Mouse (Mus musculus) midbrain, embryonic 14.5 days (tissue): ENCODE data around the gene Tmem259. TPM values are rescaled to one million over a fixed set of nuclear protein-coding genes. Genes with fewer than 3 reads are reported as not detected.

Source experiments
- ATAC-seq: fragments of 200-750 bp; cut with Nextera tagmentation; 2 replicates; pipeline ENCODE4 v1.8.0; 2017; ENCODE audit warnings: moderate number of reproducible peaks, moderate library complexity; ENCODE audit not compliant: low FRiP score, low TSS enrichment
- DNase-seq: peaks from one replicate; pipeline ENCODE4 v3.0.0-alpha.2; 2015
- H3K27ac ChIP-seq: fragments of 300-500 bp; sonication (generic); replicated peaks from 2 replicates; pipeline ENCODE4 v1.5.1; 2014; ENCODE audit warnings: mild to moderate bottlenecking, low read depth, low read length, moderate library complexity
- H3K27me3 ChIP-seq: fragments of 300-500 bp; sonication (generic); 2 replicates; pipeline ENCODE4 v1.6.1; 2014; ENCODE audit warnings: low read length, control low read depth, mixed read lengths; ENCODE audit not compliant: control insufficient read depth, insufficient read depth
- H3K36me3 ChIP-seq: fragments of 300-500 bp; sonication (generic); 2 replicates; pipeline ENCODE4 v1.6.1; 2014; ENCODE audit warnings: low read length, control low read depth; ENCODE audit not compliant: control insufficient read depth, insufficient read depth
- H3K4me1 ChIP-seq: fragments of 300-500 bp; sonication (generic); 2 replicates; pipeline ENCODE4 v1.6.1; 2014; ENCODE audit warnings: mild to moderate bottlenecking, antibody characterized with exemption, low read length, control low read depth; ENCODE audit not compliant: control insufficient read depth, insufficient read depth
- H3K4me2 ChIP-seq: fragments of 300-500 bp; sonication (generic); 2 replicates; pipeline ENCODE4 v1.6.1; 2014; ENCODE audit warnings: mild to moderate bottlenecking, low read length, moderate library complexity
- H3K4me3 ChIP-seq: fragments of 300-500 bp; sonication (generic); replicated peaks from 2 replicates; pipeline ENCODE4 v1.5.1; 2014; ENCODE audit warnings: low read depth, low read length
- H3K9ac ChIP-seq: fragments of 300-500 bp; sonication (generic); replicated peaks from 2 replicates; pipeline ENCODE4 v1.6.1; 2014; ENCODE audit warnings: mild to moderate bottlenecking, low read length, moderate library complexity
- H3K9me3 ChIP-seq: fragments of 300-500 bp; sonication (generic); 2 replicates; pipeline ENCODE4 v1.6.1; 2016; ENCODE audit warnings: low read length, control low read depth, mixed read lengths; ENCODE audit not compliant: control insufficient read depth
- WGBS: fragments of 180-500 bp; shearing (Covaris S2); extraction: QIAGEN DNeasy Blood & Tissue Kit; methylation state at CpG from one replicate; pipeline ENCODE4 v1.1.7; 2014; 5-methylcytosine and 5-hydroxymethylcytosine counted together
- polyA plus RNA-seq: library from polyadenylated mRNA; unstranded; fragments of >200 nt; fragmentation: Nextera tagmentation; extraction: Ambion mirVana; gene quantifications from 2 replicates; pipeline ENCODE4 v1.2.1, GENCODE M21; 2014

The Tmem259 gene
- polyA plus RNA-seq: 20.7 and 28.4 TPM in 2 replicates

- no peaks in the 10 kb centered on the region for H3K9me3 ChIP-seq
- peak; percentile 81 for ATAC-seq
- peak within 1 kb of the TSS; percentile 80 for H3K9ac ChIP-seq
- H3K27ac ChIP-seq: peak within 1 kb of the TSS; percentile 92
- peak within 1 kb of the TSS; percentile 63 for H3K4me3 ChIP-seq
- under 1% methylated on average over 48 of the region's 49 CpGs for WGBS
- peaks cover 18% of the 10 kb centered on the region for H3K4me1 ChIP-seq
- peak within 1 kb of the TSS; percentile 88 for H3K4me2 ChIP-seq
- peaks cover 2% of the 10 kb centered on the region for H3K36me3 ChIP-seq
- peak; percentile 95 for DNase-seq
- H3K27me3 ChIP-seq: peaks cover 23% of the 10 kb centered on the region
Measured at GRCm38 (mm10) chr10:79984195-79984816, at the start of gene Tmem259. TSS of gene Tmem259 (minus strand) at chr10:79984330.

GRCm38 (mm10) chr10:80032799-80033480, 48.8 kb upstream of the Tmem259 start:
- 72% methylated on average over 5 of the region's 5 CpGs for WGBS
- ATAC-seq (no peak), DNase-seq (no peak)
- no peaks in the 10 kb centered on the region for H3K27me3 ChIP-seq
- H3K4me2 ChIP-seq: no peak overlapping the region
- no peaks in the 10 kb centered on the region for H3K9me3 ChIP-seq
- no peak overlapping the region for H3K4me3 ChIP-seq
- no peak overlapping the region for H3K27ac ChIP-seq
- no peaks in the 10 kb centered on the region for H3K4me1 ChIP-seq
- H3K9ac ChIP-seq: no peak overlapping the region
- peaks cover 39% of the 10 kb centered on the region for H3K36me3 ChIP-seq

GRCm38 (mm10) chr10:80030736-80031135, 46.6 kb upstream of the Tmem259 start:
- Histone ChIP-seq H3K9ac (no peak overlapping the region), H3K4me3 (no peak overlapping the region), H3K4me1 (no peaks in the 10 kb centered on the region), H3K4me2 (no peak overlapping the region), H3K27me3 (no peaks in the 10 kb centered on the region), H3K9me3 (no peaks in the 10 kb centered on the region), H3K36me3 (peaks cover 17% of the 10 kb centered on the region), H3K27ac (no peak overlapping the region)
- DNase-seq (no peak), ATAC-seq (no peak)
- 84% methylated on average over 17 of the region's 17 CpGs for WGBS

- no peaks in the 10 kb centered on the region for H3K4me1 ChIP-seq
- 75% methylated on average over 9 of the region's 9 CpGs for WGBS
- no peaks in the 10 kb centered on the region for H3K9me3 ChIP-seq
- no peak overlapping the region for H3K9ac ChIP-seq
- H3K4me3 ChIP-seq: no peak overlapping the region
- H3K27me3 ChIP-seq: no peaks in the 10 kb centered on the region
- no peak for ATAC-seq
- peaks cover 11% of the 10 kb centered on the region for H3K36me3 ChIP-seq
- no peak for DNase-seq
- no peak overlapping the region for H3K4me2 ChIP-seq
- no peak overlapping the region for H3K27ac ChIP-seq
Measured at GRCm38 (mm10) chr10:80030191-80030590, 46.1 kb upstream of the Tmem259 start.

- Histone ChIP-seq H3K36me3 (no peaks in the 10 kb centered on the region), H3K27me3 (no peaks in the 10 kb centered on the region), H3K4me1 (no peaks in the 10 kb centered on the region), H3K27ac (no peak overlapping the region), H3K4me2 (no peak overlapping the region), H3K9me3 (no peaks in the 10 kb centered on the region), H3K4me3 (no peak overlapping the region), H3K9ac (no peak overlapping the region)
- whole genome bisulfite sequencing: 96% methylated on average over 13 of the region's 13 CpGs
- no peak for DNase-seq
- ATAC-seq: no peak
Measured at GRCm38 (mm10) chr10:80028521-80028846, 44.4 kb upstream of the Tmem259 start.

GRCm38 (mm10) chr10:80027681-80028520, 43.8 kb upstream of the Tmem259 start:
- Histone ChIP-seq H3K9ac (no peak overlapping the region), H3K27me3 (no peaks in the 10 kb centered on the region), H3K36me3 (no peaks in the 10 kb centered on the region), H3K4me3 (no peak overlapping the region), H3K4me1 (no peaks in the 10 kb centered on the region), H3K4me2 (no peak overlapping the region), H3K9me3 (no peaks in the 10 kb centered on the region), H3K27ac (no peak overlapping the region)
- ATAC-seq (0 out of 2 replicates have a peak, but pooled peaks have one; percentile 17), DNase-seq (no peak)
- WGBS: 78% methylated on average over 20 of the region's 20 CpGs

- no peaks in the 10 kb centered on the region for H3K9me3 ChIP-seq
Measured at GRCm38 (mm10) chr10:80025889-80026288, 41.8 kb upstream of the Tmem259 start.

GRCm38 (mm10) chr10:80025463-80025862, 41.3 kb upstream of the Tmem259 start:
- WGBS: 77% methylated on average over 10 of the region's 10 CpGs
- Histone ChIP-seq H3K4me1 (no peaks in the 10 kb centered on the region), H3K4me3 (no peak overlapping the region), H3K9ac (no peak overlapping the region), H3K36me3 (no peaks in the 10 kb centered on the region), H3K27me3 (no peaks in the 10 kb centered on the region), H3K27ac (no peak overlapping the region), H3K9me3 (no peaks in the 10 kb centered on the region), H3K4me2 (no peak overlapping the region)
- ATAC-seq (no peak), DNase-seq (no peak)

More at GRCm38 (mm10) chr10:80025889-80026288, 41.8 kb upstream of the Tmem259 start:
- Histone ChIP-seq H3K36me3 (no peaks in the 10 kb centered on the region), H3K4me3 (no peak overlapping the region), H3K27me3 (no peaks in the 10 kb centered on the region), H3K4me1 (no peaks in the 10 kb centered on the region), H3K27ac (no peak overlapping the region), H3K4me2 (no peak overlapping the region), H3K9ac (no peak overlapping the region)
- DNase-seq: no peak
- no peak for ATAC-seq
- 66% methylated on average over 12 of the region's 12 CpGs for WGBS
